Comparison of ENCODE assay signal across 27 mouse cellular contexts in genomic region chr3:95609195-95609594, GRCm38 (mm10). TPM values are rescaled to one million over a fixed set of nuclear protein-coding genes. Genes with fewer than 3 reads are reported as not detected.
"Had no signal": no experiment of that assay in that cellular context is flagged by ENCODE, and none has a peak within 500 bp of the region (broad histone marks: within the 10 kb centered on the region; RNA-seq: fewer than 3 reads in every experiment).

No protein-coding gene starts in this region.

- H3K27ac ChIP-seq: midbrain, embryonic 10.5 days; midbrain, embryonic 12.5 days; neural tube, embryonic 13.5 days; neural tube, embryonic 15.5 days; stomach, embryonic 15.5 days; stomach, postnatal 0 days had no signal

- DNase-seq: lung, adult 18-20 months; lung, embryonic 14.5 days; lung, postnatal 10 days; lung, postnatal 4 days; midbrain, embryonic 14.5 days; retina, postnatal 1 day; right cerebral cortex, adult 18-20 months; right cerebral cortex, postnatal 25 days; right cerebral cortex, postnatal 4 days; thymus, adult 2 months; thymus, postnatal 25 days; thymus, postnatal 4 days had no signal

- H3K4me1 ChIP-seq: midbrain, embryonic 10.5 days; midbrain, embryonic 12.5 days; neural tube, embryonic 13.5 days; neural tube, embryonic 15.5 days; stomach, embryonic 15.5 days had no signal

- H3K4me3 ChIP-seq: midbrain, embryonic 10.5 days; midbrain, embryonic 12.5 days; myocyte; neural tube, embryonic 13.5 days; neural tube, embryonic 15.5 days; stomach, embryonic 15.5 days had no signal

- H3K9ac ChIP-seq: lung, embryonic 14.5 days; midbrain, embryonic 12.5 days; neural tube, embryonic 13.5 days; neural tube, embryonic 15.5 days; stomach, embryonic 15.5 days had no signal

- ATAC-seq: midbrain, embryonic 16.5 days had no signal

- H3K27me3 ChIP-seq: midbrain, embryonic 12.5 days; neural tube, embryonic 13.5 days; neural tube, embryonic 15.5 days; stomach, embryonic 15.5 days had no signal

- H3K9me3 ChIP-seq: midbrain, embryonic 10.5 days; midbrain, embryonic 12.5 days; neural tube, embryonic 13.5 days; neural tube, embryonic 15.5 days; stomach, embryonic 15.5 days had no signal

RNA-seq across cellular contexts. Expression of gene Hormad1, which starts 49.7 kb away (rescaled TPM):
- total RNA-seq: megakaryocyte-erythroid progenitor cell, adult 5-6 weeks had no signal
- polyA plus RNA-seq: liver, embryonic 16.5 days; lung, embryonic 14.5 days; lung, embryonic 16.5 days; midbrain, embryonic 10.5 days; midbrain, embryonic 12.5 days; midbrain, embryonic 14.5 days; midbrain, embryonic 16.5 days; myocyte; neural tube, embryonic 11.5 days; neural tube, embryonic 13.5 days; neural tube, embryonic 15.5 days; small intestine, adult 2 months; spleen, adult 2 months; stomach, embryonic 15.5 days; stomach, postnatal 0 days; thymus, adult 2 months; urinary bladder, adult 2 months had no signal
